Mouse (Mus musculus) spleen, postnatal 36 days (tissue): ENCODE results near the gene Vwf.

Experiments used
- DNase-seq, 2 experiments: peaks; one replicate each; pipeline ENCODE4 v3.0.0; 2022; ENCODE audit warnings: low spot score in 2 of 2, mixed read lengths in 1 of 2

Vwf gene

GRCm38 (mm10) chr6:125622434-125622833 lies 75.9 kb downstream of the Vwf start:
- no peak for DNase-seq

- no peak for DNase-seq
Measured at GRCm38 (mm10) chr6:125640486-125640885, 93.9 kb downstream of the Vwf start.

- DNase-seq, result no peak
Measured at GRCm38 (mm10) chr6:125641146-125641545, 94.6 kb downstream of the Vwf start.

- no peak for DNase-seq
Measured at GRCm38 (mm10) chr6:125648964-125649363, 102.4 kb downstream of the Vwf start.

- no peak for DNase-seq
Measured at GRCm38 (mm10) chr6:125651335-125651734, 104.8 kb downstream of the Vwf start.

GRCm38 (mm10) chr6:125653416-125653815 lies 106.8 kb downstream of the Vwf start:
- DNase-seq, result no peak

- no peak for DNase-seq
Measured at GRCm38 (mm10) chr6:125656921-125657320, 110.3 kb downstream of the Vwf start.

- no peak for DNase-seq
Measured at GRCm38 (mm10) chr6:125657966-125658365, 111.4 kb downstream of the Vwf start.

- DNase-seq, result peak; percentile 10 to 27
Measured at GRCm38 (mm10) chr6:125661106-125661877, 114.7 kb downstream of the Vwf start.

GRCm38 (mm10) chr6:125663906-125664305 lies 117.3 kb downstream of the Vwf start:
- DNase-seq, result no peak

GRCm38 (mm10) chr6:125671835-125672234 lies 125.3 kb downstream of the Vwf start:
- DNase-seq, result no peak

- DNase-seq, result peak in 1 of 2 experiments; percentile 8
Measured at GRCm38 (mm10) chr6:125678492-125678891, 131.9 kb downstream of the Vwf start.

GRCm38 (mm10) chr6:125680613-125681012 lies 134.0 kb downstream of the Vwf start:
- no peak for DNase-seq

GRCm38 (mm10) chr6:125685420-125685819 lies 138.8 kb downstream of the Vwf start:
- no peak for DNase-seq

GRCm38 (mm10) chr6:125687986-125688385 lies 141.4 kb downstream of the Vwf start:
- no peak for DNase-seq

- DNase-seq, result no peak
Measured at GRCm38 (mm10) chr6:125690057-125690703, 143.6 kb downstream of the Vwf start, which contains the start of gene Ano2. TSS of gene Ano2 (plus strand) at chr6:125690419.

- DNase-seq, result no peak
Measured at GRCm38 (mm10) chr6:125701146-125701545, 154.6 kb downstream of the Vwf start.

- no peak for DNase-seq
Measured at GRCm38 (mm10) chr6:125711261-125711660, 164.7 kb downstream of the Vwf start.

GRCm38 (mm10) chr6:125726408-125726807 lies 179.8 kb downstream of the Vwf start:
- DNase-seq, result no peak

GRCm38 (mm10) chr6:125727484-125727911 lies 180.9 kb downstream of the Vwf start:
- no peak for DNase-seq

- DNase-seq, result no peak
Measured at GRCm38 (mm10) chr6:125729471-125729870, 182.9 kb downstream of the Vwf start.

GRCm38 (mm10) chr6:125729986-125730535 lies 183.5 kb downstream of the Vwf start:
- no peak for DNase-seq
